Mouse (Mus musculus) testis, adult 2 months (tissue): ENCODE data around the gene Flywch2.

Experiments used
- CTCF ChIP-seq: fragments of 200-500 bp; IDR thresholded peaks from 2 replicates; pipeline ENCODE4 v1.5.1; 2012; ENCODE audit warnings: low read depth, mild to moderate bottlenecking, inconsistent platforms, low read length, moderate library complexity; ENCODE audit not compliant: control insufficient read depth, insufficient read depth, insufficient replicate concordance
- POLR2A ChIP-seq: fragments of 200-500 bp; IDR thresholded peaks from 2 replicates; pipeline ENCODE4 v1.6.1; 2012; ENCODE audit warnings: low read depth, mild to moderate bottlenecking, inconsistent platforms, low read length, moderate library complexity; ENCODE audit not compliant: control insufficient read depth

GRCm38 (mm10) chr17:23742210-23742793 lies 43.6 kb downstream of the Flywch2 start:
- TF ChIP-seq CTCF (no peak), POLR2A (no peak)
